Mouse (Mus musculus) testis, adult 2 months (tissue): ENCODE measurements around the gene Utp14a.

Experiments
- CTCF ChIP-seq: fragments of 200-500 bp; IDR thresholded peaks from 2 replicates; pipeline ENCODE4 v1.5.1; 2012; ENCODE audit warnings: low read depth, mild to moderate bottlenecking, inconsistent platforms, low read length, moderate library complexity; ENCODE audit not compliant: control insufficient read depth, insufficient read depth, insufficient replicate concordance
- POLR2A ChIP-seq: fragments of 200-500 bp; IDR thresholded peaks from 2 replicates; pipeline ENCODE4 v1.6.1; 2012; ENCODE audit warnings: low read depth, mild to moderate bottlenecking, inconsistent platforms, low read length, moderate library complexity; ENCODE audit not compliant: control insufficient read depth

DNA sequence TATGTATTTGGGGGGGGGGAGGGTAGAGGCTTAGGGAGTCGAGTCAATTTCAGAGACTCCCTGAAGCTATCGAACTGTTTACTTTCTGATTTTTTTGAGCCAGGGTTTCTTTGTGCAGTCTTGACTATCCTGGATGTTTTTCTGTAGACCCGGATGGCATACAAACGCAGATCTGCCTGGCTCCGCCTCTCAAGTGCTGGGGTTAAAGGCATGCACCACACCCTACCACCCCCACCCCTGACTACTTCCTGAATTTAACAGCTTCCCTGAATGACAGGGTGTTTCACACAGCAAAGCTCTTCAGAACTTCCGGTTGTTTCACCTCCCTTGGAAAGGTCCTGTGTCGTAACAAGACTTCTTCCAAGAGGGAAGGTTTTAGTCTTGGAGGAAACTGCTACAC lies 22.2 kb upstream of the Utp14a start:
- TF ChIP-seq POLR2A (no peak), CTCF (no peak)
